Mouse (Mus musculus) megakaryocyte, embryonic 14.5 days (primary cell): Measurements from ENCODE around the gene Creb5. TPM values are rescaled to one million over a fixed set of nuclear protein-coding genes. Genes with fewer than 3 reads are reported as not detected.

Experiments used
- H3K27me3 ChIP-seq: replicated peaks from 2 replicates; pipeline ENCODE3; 2012; ENCODE audit warnings: inconsistent platforms
- H3K36me3 ChIP-seq: replicated peaks from 2 replicates; pipeline ENCODE3; 2012; ENCODE audit warnings: low read length, inconsistent platforms, mixed read lengths
- H3K4me1 ChIP-seq: 2 replicates; pipeline ENCODE4 v1.6.1; 2012; ENCODE audit warnings: inconsistent platforms
- H3K4me3 ChIP-seq: replicated peaks from 2 replicates; pipeline ENCODE3; 2012; ENCODE audit warnings: moderate library complexity, mild to moderate bottlenecking, inconsistent platforms
- H3K9me3 ChIP-seq: 2 replicates; pipeline ENCODE4 v1.6.1; 2012; ENCODE audit warnings: inconsistent platforms
- FLI1 ChIP-seq: IDR thresholded peaks from 2 replicates; pipeline ENCODE4 v1.6.1; 2012; ENCODE audit warnings: low read length, inconsistent platforms, mixed read lengths
- GATA1 ChIP-seq: IDR thresholded peaks from 3 replicates; pipeline ENCODE4 v1.6.1; 2012; ENCODE audit warnings: mixed read lengths, low read length, inconsistent platforms, borderline replicate concordance
- polyA plus RNA-seq: library from polyadenylated mRNA; stranded (reverse); fragments of >175 nt; gene quantifications from 2 replicates; pipeline ENCODE4 v1.2.3, GENCODE M21; 2012; ENCODE audit warnings: low replicate concordance; ENCODE audit not compliant: insufficient read depth

Creb5 gene
- polyA plus RNA-seq, 1 experiment = 0.37 TPM

GRCm38 (mm10) chr6:53618164-53618563 lies 331.1 kb downstream of the Creb5 start:
- Histone ChIP-seq H3K4me3 (no peak overlapping the region), H3K36me3 (no peaks in the 10 kb centered on the region), H3K9me3 (no peaks in the 10 kb centered on the region), H3K4me1 (peaks cover 6% of the 10 kb centered on the region; the same call in 1 of the 2 replicates), H3K27me3 (peaks cover 11% of the 10 kb centered on the region)
- TF ChIP-seq GATA1 (no peak), FLI1 (no peak)

- H3K27me3 ChIP-seq = peaks cover 11% of the 10 kb centered on the region
- no peaks in the 10 kb centered on the region for H3K36me3 ChIP-seq
- no peaks in the 10 kb centered on the region for H3K9me3 ChIP-seq
- no peak overlapping the region for H3K4me3 ChIP-seq
- peaks cover 6% of the 10 kb centered on the region; the same call in 1 of the 2 replicates for H3K4me1 ChIP-seq
- no peak for TF ChIP-seq FLI1
- TF ChIP-seq GATA1 = no peak
Observed at GRCm38 (mm10) chr6:53619676-53620075, 332.6 kb downstream of the Creb5 start.

- Histone ChIP-seq H3K36me3 (no peaks in the 10 kb centered on the region), H3K27me3 (peaks cover 8% of the 10 kb centered on the region), H3K9me3 (no peaks in the 10 kb centered on the region), H3K4me1 (peaks cover 6% of the 10 kb centered on the region; the same call in 1 of the 2 replicates), H3K4me3 (no peak overlapping the region)
- no peak for TF ChIP-seq GATA1
- TF ChIP-seq FLI1 = no peak
Observed at GRCm38 (mm10) chr6:53621295-53621694, 334.2 kb downstream of the Creb5 start.

- Histone ChIP-seq H3K4me1 (peaks cover 6% of the 10 kb centered on the region; the same call in 1 of the 2 replicates), H3K36me3 (no peaks in the 10 kb centered on the region), H3K9me3 (no peaks in the 10 kb centered on the region), H3K27me3 (peaks cover 7% of the 10 kb centered on the region), H3K4me3 (no peak overlapping the region)
- TF ChIP-seq GATA1 = no peak
- TF ChIP-seq FLI1 = no peak
Observed at GRCm38 (mm10) chr6:53624455-53625276, 337.6 kb downstream of the Creb5 start.

GRCm38 (mm10) chr6:53626044-53626443 lies 339.0 kb downstream of the Creb5 start:
- Histone ChIP-seq H3K36me3 (no peaks in the 10 kb centered on the region), H3K27me3 (peaks cover 7% of the 10 kb centered on the region), H3K4me1 (peaks cover 6% of the 10 kb centered on the region; the same call in 1 of the 2 replicates), H3K9me3 (no peaks in the 10 kb centered on the region), H3K4me3 (no peak overlapping the region)
- TF ChIP-seq FLI1 (no peak), GATA1 (no peak)

GRCm38 (mm10) chr6:53628714-53629113 lies 341.6 kb downstream of the Creb5 start:
- H3K4me1 ChIP-seq = no peaks in the 10 kb centered on the region
- no peak for TF ChIP-seq FLI1
- TF ChIP-seq GATA1 = no peak
- peaks cover 4% of the 10 kb centered on the region for H3K27me3 ChIP-seq
- H3K4me3 ChIP-seq = no peak overlapping the region
- no peaks in the 10 kb centered on the region for H3K9me3 ChIP-seq
- no peaks in the 10 kb centered on the region for H3K36me3 ChIP-seq

GRCm38 (mm10) chr6:53635453-53635852 lies 348.4 kb downstream of the Creb5 start:
- Histone ChIP-seq H3K27me3 (peaks cover 2% of the 10 kb centered on the region), H3K4me1 (no peaks in the 10 kb centered on the region), H3K9me3 (no peaks in the 10 kb centered on the region), H3K36me3 (no peaks in the 10 kb centered on the region), H3K4me3 (no peak overlapping the region)
- no peak for TF ChIP-seq GATA1
- no peak for TF ChIP-seq FLI1

GRCm38 (mm10) chr6:53637356-53638351 lies 350.6 kb downstream of the Creb5 start:
- Histone ChIP-seq H3K36me3 (no peaks in the 10 kb centered on the region), H3K4me1 (no peaks in the 10 kb centered on the region), H3K4me3 (no peak overlapping the region), H3K27me3 (peaks cover 8% of the 10 kb centered on the region), H3K9me3 (no peaks in the 10 kb centered on the region)
- TF ChIP-seq FLI1 = no peak
- no peak for TF ChIP-seq GATA1

GRCm38 (mm10) chr6:53641633-53642605 lies 354.8 kb downstream of the Creb5 start:
- peak overlapping the region; percentile 47 for H3K4me3 ChIP-seq
- H3K9me3 ChIP-seq = no peaks in the 10 kb centered on the region
- H3K4me1 ChIP-seq = no peaks in the 10 kb centered on the region
- no peaks in the 10 kb centered on the region for H3K36me3 ChIP-seq
- TF ChIP-seq GATA1 = no peak
- TF ChIP-seq FLI1 = no peak
- peaks cover 13% of the 10 kb centered on the region for H3K27me3 ChIP-seq
